Mouse (Mus musculus): ENCODE measurements around the gene Hdac4.

- TF ChIP-seq CTCF (IDR thresholded peaks at IDR 0.05; ENCODE audit: extremely low read depth, insufficient read depth, insufficient read length, insufficient replicate concordance): no peak
- no peak for TF ChIP-seq POLR2A (IDR thresholded peaks at IDR 0.05; ENCODE audit: low read depth, low read length)
These were observed 190.4 kb downstream of the Hdac4 start for GRCm38 (mm10) chr1:92004906-92005616.
